Mouse (Mus musculus): ENCODE measurements around the gene B3gnt2.

DNA sequence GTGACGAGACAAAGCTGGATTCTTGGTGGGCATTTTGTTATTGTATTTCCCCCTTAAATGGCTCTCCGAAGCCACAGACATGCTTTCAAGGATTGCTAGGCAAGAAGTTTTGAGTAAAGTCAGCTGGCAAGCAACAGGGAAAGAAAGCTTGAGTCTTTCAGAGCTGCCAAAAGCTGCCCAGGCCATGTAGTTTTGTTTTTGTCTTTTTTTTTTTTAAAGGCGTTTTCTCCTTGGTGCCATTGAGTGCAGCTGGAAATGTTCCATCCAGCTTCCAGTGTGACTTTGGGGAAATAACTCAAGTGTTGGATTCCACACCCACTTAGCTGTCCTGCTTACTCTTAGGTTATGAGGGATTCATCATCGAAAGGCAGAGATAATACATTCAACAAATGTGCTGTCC, 554 bp upstream of the B3gnt2 start:
- TF ChIP-seq CTCF (IDR thresholded peaks at IDR 0.05) (no peak), EP300 (IDR thresholded peaks at IDR 0.05) (no peak)
